Mouse (Mus musculus): ENCODE measurements around the gene Xiap.
"Not testable (repeated sequence)": the region's sequence is repeated elsewhere in the genome, so short reads cannot be mapped to it uniquely, and the experiment has no call there.

Gene Xiap

GRCm38 (mm10) chrX:42059282-42060068 lies at the start of gene Xiap:
Xiap (plus strand) TSS chrX:42059679.
- no peak for DNase-seq (ENCODE audit: extremely low spot score, low spot score)

- no peak for DNase-seq (ENCODE audit: extremely low spot score, low spot score)
Observed at GRCm38 (mm10) chrX:42012677-42013208, 46.7 kb upstream of the Xiap start.

- no peak for DNase-seq (ENCODE audit: extremely low spot score, low spot score)
Observed at GRCm38 (mm10) chrX:42013776-42014175, 45.7 kb upstream of the Xiap start.

GRCm38 (mm10) chrX:42014502-42014901 lies 45.0 kb upstream of the Xiap start:
- no peak for DNase-seq (ENCODE audit: extremely low spot score, low spot score)

GRCm38 (mm10) chrX:42018030-42018429 lies 41.4 kb upstream of the Xiap start:
- DNase-seq (ENCODE audit: extremely low spot score, low spot score), result no peak

- DNase-seq (ENCODE audit: extremely low spot score, low spot score), result no peak
Observed at GRCm38 (mm10) chrX:42019441-42019840, 40.0 kb upstream of the Xiap start.

GRCm38 (mm10) chrX:42025802-42026440 lies 33.6 kb upstream of the Xiap start:
- DNase-seq (ENCODE audit: extremely low spot score, low spot score), result not testable (repeated sequence)

- DNase-seq (ENCODE audit: extremely low spot score, low spot score), result not testable (repeated sequence)
Observed at GRCm38 (mm10) chrX:42026981-42027380, 32.5 kb upstream of the Xiap start.

- DNase-seq (ENCODE audit: extremely low spot score, low spot score), result peak; percentile 56
Observed at GRCm38 (mm10) chrX:42033111-42033693, 26.3 kb upstream of the Xiap start.

GRCm38 (mm10) chrX:42033911-42034310 lies 25.6 kb upstream of the Xiap start:
- no peak for DNase-seq (ENCODE audit: extremely low spot score, low spot score)

GRCm38 (mm10) chrX:42039481-42039880 lies 20.0 kb upstream of the Xiap start:
- DNase-seq (ENCODE audit: extremely low spot score, low spot score), result no peak

- no peak for DNase-seq (ENCODE audit: extremely low spot score, low spot score)
Observed at GRCm38 (mm10) chrX:42044935-42045334, 14.5 kb upstream of the Xiap start.

- DNase-seq (ENCODE audit: extremely low spot score, low spot score), result no peak
Observed at GRCm38 (mm10) chrX:42050652-42051643, 8.5 kb upstream of the Xiap start.

GRCm38 (mm10) chrX:42057012-42057411 lies 2.5 kb upstream of the Xiap start:
- DNase-seq (ENCODE audit: extremely low spot score, low spot score), result no peak

GRCm38 (mm10) chrX:42057873-42058272 lies 1.6 kb upstream of the Xiap start:
- no peak for DNase-seq (ENCODE audit: extremely low spot score, low spot score)

GRCm38 (mm10) chrX:42063621-42064020 lies 4.1 kb downstream of the Xiap start:
- no peak for DNase-seq (ENCODE audit: extremely low spot score, low spot score)

- DNase-seq (ENCODE audit: extremely low spot score, low spot score), result no peak
Observed at GRCm38 (mm10) chrX:42065086-42065485, 5.6 kb downstream of the Xiap start.

GRCm38 (mm10) chrX:42066771-42067170 lies 7.3 kb downstream of the Xiap start:
- no peak for DNase-seq (ENCODE audit: extremely low spot score, low spot score)

- peak; percentile 64 for DNase-seq (ENCODE audit: extremely low spot score, low spot score)
Observed at GRCm38 (mm10) chrX:42067791-42068200, 8.3 kb downstream of the Xiap start.

GRCm38 (mm10) chrX:42068201-42068874 lies 8.9 kb downstream of the Xiap start:
- DNase-seq (ENCODE audit: extremely low spot score, low spot score), result peak; percentile 77
